In genomic region chr17:86966040-86966439, GRCm38 (mm10) we compare ENCODE assay signal across 28 mouse cellular contexts. TPM values are rescaled to one million over a fixed set of nuclear protein-coding genes. Genes with fewer than 3 reads are reported as not detected.
A peak's percentile ranks its signal among the peaks of the same experiment; 100 is the strongest.
DNase-seq lines count a peak whose midpoint lies in the region; ATAC-seq and TF ChIP-seq lines count a peak whose summit lies in the region.
"Had no signal": no experiment of that assay in that cellular context is flagged by ENCODE, and none has a peak within 500 bp of the region (broad histone marks: within the 10 kb centered on the region; RNA-seq: fewer than 3 reads in every experiment).

No protein-coding gene starts in this region.

- H3K4me3 ChIP-seq in gastrocnemius, adult 2 months = peak overlapping the region; percentile 95
- no peak overlapping the region for H3K4me3 ChIP-seq in heart, embryonic 16.5 days (ENCODE audit: low read length)
- no peak overlapping the region for H3K4me3 ChIP-seq in layer of hippocampus, adult 2 months
- H3K4me3 ChIP-seq in neural tube, embryonic 15.5 days (replicated peaks) = no peak overlapping the region
- H3K4me3 ChIP-seq: forebrain, embryonic 13.5 days had no signal

- no peak overlapping the region for H3K4me2 ChIP-seq in heart, embryonic 16.5 days (ENCODE audit: low read depth, low read length)
- H3K4me2 ChIP-seq in neural tube, embryonic 15.5 days = peak overlapping the region; percentile 79; the same call in 1 of the 2 replicates

- no peak for ATAC-seq in heart, embryonic 16.5 days (replicated peaks; ENCODE audit: extremely low read depth, insufficient read depth, low FRiP score)
- no peak for ATAC-seq in neural tube, embryonic 15.5 days (ENCODE audit: low FRiP score)
- ATAC-seq: forebrain, embryonic 13.5 days; forebrain, postnatal 0 days had no signal

- no peaks in the 10 kb centered on the region for H3K27me3 ChIP-seq in heart, embryonic 16.5 days (ENCODE audit: control insufficient read depth, insufficient read depth, low read length)
- H3K27me3 ChIP-seq in neural tube, embryonic 15.5 days (replicated peaks) = no peaks in the 10 kb centered on the region
- H3K27me3 ChIP-seq: embryonic facial prominence, embryonic 13.5 days; forebrain, embryonic 13.5 days; hindbrain, embryonic 13.5 days had no signal

- peaks cover 63% of the 10 kb centered on the region for H3K4me1 ChIP-seq in heart, embryonic 16.5 days (ENCODE audit: control insufficient read depth, insufficient read depth, low read length)
- peaks cover 70% of the 10 kb centered on the region for H3K4me1 ChIP-seq in neural tube, embryonic 15.5 days

- WGBS in heart, embryonic 16.5 days = 72% methylated on average over 10 of the region's 10 CpGs
- WGBS in neural tube, embryonic 15.5 days = 83% methylated on average over 10 of the region's 10 CpGs

- H3K36me3 ChIP-seq in heart, embryonic 16.5 days (ENCODE audit: control insufficient read depth, insufficient read depth) = peaks cover 4% of the 10 kb centered on the region; the same call in 1 of the 2 replicates
- H3K36me3 ChIP-seq in neural tube, embryonic 15.5 days = no peaks in the 10 kb centered on the region

- H3K27ac ChIP-seq in gastrocnemius, adult 2 months = peak overlapping the region; percentile 98
- no peak overlapping the region for H3K27ac ChIP-seq in heart, embryonic 16.5 days (ENCODE audit: low read length)
- no peak overlapping the region for H3K27ac ChIP-seq in layer of hippocampus, adult 2 months
- no peak overlapping the region for H3K27ac ChIP-seq in neural tube, embryonic 15.5 days (replicated peaks)
- H3K27ac ChIP-seq: forebrain, embryonic 13.5 days; hindbrain, embryonic 13.5 days had no signal

- H3K9ac ChIP-seq in heart, embryonic 16.5 days (ENCODE audit: low read length) = 0 out of 2 replicates have a peak overlapping the region, but pooled peaks have one; percentile 21
- no peak overlapping the region for H3K9ac ChIP-seq in neural tube, embryonic 15.5 days (replicated peaks)
- H3K9ac ChIP-seq: forebrain, embryonic 13.5 days; forebrain, postnatal 0 days had no signal

- no peak for TF ChIP-seq CTCF in gastrocnemius, adult 2 months (IDR thresholded peaks at IDR 0.05)
- peak; percentile 36 for TF ChIP-seq CTCF in layer of hippocampus, adult 2 months (conservative IDR thresholded peaks at IDR 0.05)

- no peak for DNase-seq in gastrocnemius, adult 2 months
- DNase-seq in gastrocnemius, adult 8-10 months (ENCODE audit: low spot score in 2 of 2) = no peak
- no peak for DNase-seq in heart, adult 9 months (ENCODE audit: low spot score in 2 of 2)
- no peak for DNase-seq in layer of hippocampus, adult 2 months (ENCODE audit: low spot score in 2 of 2)
- DNase-seq in layer of hippocampus, adult 11-12 months (ENCODE audit: low spot score) = no peak
- DNase-seq in neural tube, embryonic 10.5 days (ENCODE audit: extremely low spot score, low spot score) = no peak
- DNase-seq: adrenal gland, postnatal 10 days; cerebellum, adult 11 months; cerebellum, adult 8-10 months; cerebellum, postnatal 14 days; forebrain, postnatal 0 days; gastrocnemius, postnatal 36 days; kidney, adult 11 months had no signal

- intact Hi-C loops in gastrocnemius, adult 2 months (cut with DNase I) = no loop called here

- H3K9me3 ChIP-seq in heart, embryonic 16.5 days (replicated peaks; ENCODE audit: control insufficient read depth, low read length) = no peaks in the 10 kb centered on the region
- no peaks in the 10 kb centered on the region for H3K9me3 ChIP-seq in neural tube, embryonic 15.5 days (replicated peaks)
- H3K9me3 ChIP-seq: embryonic facial prominence, embryonic 13.5 days; forebrain, embryonic 13.5 days; hindbrain, embryonic 13.5 days had no signal

RNA-seq across cellular contexts. Expression of gene Rhoq, which starts 3.2 kb away (rescaled TPM):
- 100 to 1,000 TPM; 168 to 172 TPM for total RNA-seq in gastrocnemius, adult 2 months (2021)
- total RNA-seq in gastrocnemius, adult 8-10 months (2022) = 100 to 1,000 TPM; 149 to 182 (median 166) TPM
- 19.9 and 20.4 TPM in 2 replicates for polyA plus RNA-seq in heart, embryonic 16.5 days (2015; fragmentation: Nextera tagmentation; extraction: Ambion mirVana)
- total RNA-seq in layer of hippocampus, adult 2 months (2021) = 10 to 100 TPM; 25.5 to 35.0 TPM
- polyA plus RNA-seq in neural tube, embryonic 15.5 days (2015; fragmentation: Nextera tagmentation; extraction: Ambion mirVana) = 7.8 and 8.7 TPM in 2 replicates

RNA-seq across cellular contexts. Expression of gene Atp6v1e2, which starts 18.3 kb away (rescaled TPM):
- not detected for total RNA-seq in gastrocnemius, adult 2 months (2021)
- not detected for total RNA-seq in gastrocnemius, adult 8-10 months (2022)
- not detected in 2 replicates for polyA plus RNA-seq in heart, embryonic 16.5 days (2015; fragmentation: Nextera tagmentation; extraction: Ambion mirVana)
- total RNA-seq in layer of hippocampus, adult 2 months (2021) = not detected
- polyA plus RNA-seq in neural tube, embryonic 15.5 days (2015; fragmentation: Nextera tagmentation; extraction: Ambion mirVana) = not detected in 2 replicates
- total RNA-seq: adrenal gland, postnatal 10 days; adrenal gland, postnatal 4 days; forebrain, postnatal 0 days; gastrocnemius, adult 18-20 months; gastrocnemius, postnatal 36 days; heart, adult 8-10 months; heart, postnatal 25 days; MEL had no signal
- polyA plus RNA-seq: brain, embryonic 14.5 days; C2C12; cortical plate, adult 2 months; embryonic facial prominence, embryonic 13.5 days; forebrain, embryonic 13.5 days; heart, embryonic 14.5 days; hindbrain, embryonic 13.5 days; intestine, embryonic 14.5 days had no signal

RNA-seq across cellular contexts. Expression of gene Tmem247, which starts 48.9 kb away (rescaled TPM):
- total RNA-seq in gastrocnemius, adult 2 months (2021) = not detected
- not detected for total RNA-seq in gastrocnemius, adult 8-10 months (2022)
- polyA plus RNA-seq in heart, embryonic 16.5 days (2015; fragmentation: Nextera tagmentation; extraction: Ambion mirVana) = not detected in 2 replicates
- not detected for total RNA-seq in layer of hippocampus, adult 2 months (2021)
- not detected in 2 replicates for polyA plus RNA-seq in neural tube, embryonic 15.5 days (2015; fragmentation: Nextera tagmentation; extraction: Ambion mirVana)
- total RNA-seq: adrenal gland, postnatal 10 days; adrenal gland, postnatal 4 days; forebrain, postnatal 0 days; gastrocnemius, adult 18-20 months; gastrocnemius, postnatal 36 days; heart, adult 8-10 months; heart, postnatal 25 days; MEL had no signal
- polyA plus RNA-seq: brain, embryonic 14.5 days; C2C12; cortical plate, adult 2 months; embryonic facial prominence, embryonic 13.5 days; forebrain, embryonic 13.5 days; forebrain, postnatal 0 days; heart, embryonic 14.5 days; hindbrain, embryonic 13.5 days; intestine, embryonic 14.5 days had no signal

RNA-seq across cellular contexts. Expression of gene Pigf, which starts 59.2 kb away (rescaled TPM):
- total RNA-seq in gastrocnemius, adult 2 months (2021) = 1 to 10 TPM; 2.2 to 2.7 TPM
- total RNA-seq in gastrocnemius, adult 8-10 months (2022) = 1 to 10 TPM in 3 of 4 experiments, under 1 TPM in 1; 0.99 to 2.6 (median 2.2) TPM
- 13.7 and 14.2 TPM in 2 replicates for polyA plus RNA-seq in heart, embryonic 16.5 days (2015; fragmentation: Nextera tagmentation; extraction: Ambion mirVana)
- total RNA-seq in layer of hippocampus, adult 2 months (2021) = 10 to 100 TPM; 15.0 to 18.1 TPM
- polyA plus RNA-seq in neural tube, embryonic 15.5 days (2015; fragmentation: Nextera tagmentation; extraction: Ambion mirVana) = 33.4 and 35.2 TPM in 2 replicates

RNA-seq across cellular contexts. Expression of gene Cript, which starts 59.3 kb away (rescaled TPM):
- 10 to 100 TPM; 46.1 to 51.7 TPM for total RNA-seq in gastrocnemius, adult 2 months (2021)
- total RNA-seq in gastrocnemius, adult 8-10 months (2022) = 10 to 100 TPM; 47.8 to 60.7 (median 55.5) TPM
- 106 and 120 TPM in 2 replicates for polyA plus RNA-seq in heart, embryonic 16.5 days (2015; fragmentation: Nextera tagmentation; extraction: Ambion mirVana)
- total RNA-seq in layer of hippocampus, adult 2 months (2021) = 10 to 100 TPM; 52.3 to 52.5 TPM
- polyA plus RNA-seq in neural tube, embryonic 15.5 days (2015; fragmentation: Nextera tagmentation; extraction: Ambion mirVana) = 188 and 202 TPM in 2 replicates

Comparison
In these comparisons a context has a peak if more than half of its experiments do, and no peak if none do; other contexts are left out.
1. RNA of gene Rhoq, which starts 3.2 kb away (total RNA-seq): 149 to 182 TPM in gastrocnemius, adult 8-10 months and 168 to 172 TPM in gastrocnemius, adult 2 months; 25.5 to 35.0 TPM in layer of hippocampus, adult 2 months; every median in the first group is over 4 times any median in the second.